Mouse (Mus musculus) limb, embryonic 15.5 days (tissue): ENCODE results near the gene Fbxl4. TPM values are rescaled to one million over a fixed set of nuclear protein-coding genes. Genes with fewer than 3 reads are reported as not detected.
A peak's percentile ranks its signal among the peaks of the same experiment; 100 is the strongest.

Source experiments
- ATAC-seq: fragments of 200-750 bp; cut with Nextera tagmentation; 2 replicates; pipeline ENCODE4 v1.8.0; 2017; ENCODE audit warnings: low read depth, moderate TSS enrichment; ENCODE audit not compliant: insufficient number of reproducible peaks, low FRiP score, low TSS enrichment
- H3K27ac ChIP-seq: fragments of 300-500 bp; sonication (generic); 2 replicates; pipeline ENCODE4 v1.5.1; 2015; ENCODE audit warnings: moderate library complexity, mild to moderate bottlenecking, inconsistent platforms
- H3K27me3 ChIP-seq: fragments of 300-500 bp; sonication (generic); 2 replicates; pipeline ENCODE4 v1.6.1; 2015; ENCODE audit warnings: inconsistent platforms
- H3K36me3 ChIP-seq: fragments of 300-500 bp; sonication (generic); 2 replicates; pipeline ENCODE4 v1.6.1; 2015; ENCODE audit warnings: inconsistent platforms
- H3K4me1 ChIP-seq: fragments of 300-500 bp; sonication (generic); 2 replicates; pipeline ENCODE4 v1.6.1; 2015; ENCODE audit warnings: inconsistent platforms
- H3K4me2 ChIP-seq: fragments of 300-500 bp; sonication (generic); 2 replicates; pipeline ENCODE4 v1.6.1; 2015; ENCODE audit warnings: mild to moderate bottlenecking, inconsistent platforms
- H3K4me3 ChIP-seq: fragments of 300-500 bp; sonication (generic); 2 replicates; pipeline ENCODE4 v1.5.1; 2015; ENCODE audit warnings: mild to moderate bottlenecking, inconsistent platforms
- H3K9ac ChIP-seq: fragments of 300-500 bp; sonication (generic); 2 replicates; pipeline ENCODE4 v1.6.1; 2015; ENCODE audit warnings: inconsistent platforms
- H3K9me3 ChIP-seq: fragments of 300-500 bp; sonication (generic); 2 replicates; pipeline ENCODE4 v1.6.1; 2016; ENCODE audit warnings: inconsistent platforms
- WGBS: fragments of 180-500 bp; shearing (Covaris S2); methylation state at CpG from one replicate; pipeline ENCODE4 v1.1.7; 2015; 5-methylcytosine and 5-hydroxymethylcytosine counted together
- polyA plus RNA-seq: library from polyadenylated mRNA; unstranded; fragments of >200 nt; fragmentation: Nextera tagmentation; extraction: Ambion mirVana; gene quantifications from 2 replicates; pipeline ENCODE4 v1.2.1, GENCODE M21; 2015

The Fbxl4 gene
- polyA plus RNA-seq, 1 experiment from 2014 or later = 14.2 TPM

DNA sequence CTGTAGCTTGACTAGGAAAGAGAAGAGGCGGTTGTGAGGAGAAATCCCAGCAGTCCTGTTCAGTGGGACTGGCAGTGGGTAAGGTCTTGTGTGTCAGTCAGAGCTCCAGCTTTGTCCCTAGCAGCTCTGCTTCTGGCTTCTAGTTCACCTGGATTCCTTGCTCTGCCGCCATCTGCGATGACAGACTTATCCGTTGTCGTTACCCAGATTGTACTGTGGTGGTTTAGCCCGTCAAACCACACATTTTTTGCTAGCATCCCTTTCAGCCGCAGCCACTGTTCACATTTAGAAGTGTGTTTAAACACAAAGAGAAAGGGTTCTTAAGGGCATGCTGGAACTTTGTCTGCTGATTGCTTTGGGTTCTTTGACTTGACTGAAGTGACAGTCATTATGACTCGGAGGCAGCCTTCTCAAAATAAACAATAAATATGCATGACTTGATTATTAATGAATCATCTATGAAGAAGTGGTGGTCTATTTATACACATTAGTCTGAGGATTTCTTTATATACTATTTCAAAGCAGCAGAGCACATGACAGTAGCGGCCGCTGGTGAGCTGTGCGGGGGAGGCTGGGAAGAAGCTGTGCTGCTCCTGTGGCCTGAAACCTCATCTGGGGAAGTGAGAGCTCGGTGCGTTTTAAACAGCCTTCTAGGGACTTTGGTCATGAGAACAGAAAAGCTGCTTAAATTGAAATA lies 35.6 kb downstream of the Fbxl4 start:
- peaks cover 11% of the 10 kb centered on the region; the same call in 1 of the 2 replicates for H3K36me3 ChIP-seq
- H3K4me2 ChIP-seq = no peak overlapping the region
- H3K4me1 ChIP-seq = no peaks in the 10 kb centered on the region
- no peak overlapping the region for H3K9ac ChIP-seq
- H3K4me3 ChIP-seq = no peak overlapping the region
- no peak for ATAC-seq
- 76% methylated on average over 13 of the region's 13 CpGs for WGBS
- H3K9me3 ChIP-seq = no peaks in the 10 kb centered on the region
- no peak overlapping the region for H3K27ac ChIP-seq
- H3K27me3 ChIP-seq = no peaks in the 10 kb centered on the region

GRCm38 (mm10) chr4:22395404-22395803 lies 38.1 kb downstream of the Fbxl4 start:
- no peak overlapping the region for H3K4me2 ChIP-seq
- no peak overlapping the region for H3K9ac ChIP-seq
- H3K9me3 ChIP-seq = no peaks in the 10 kb centered on the region
- H3K27ac ChIP-seq = no peak overlapping the region
- H3K4me3 ChIP-seq = no peak overlapping the region
- H3K36me3 ChIP-seq = peaks cover 21% of the 10 kb centered on the region
- 74% methylated on average over 2 of the region's 2 CpGs for WGBS
- no peaks in the 10 kb centered on the region for H3K27me3 ChIP-seq
- ATAC-seq = no peak
- H3K4me1 ChIP-seq = no peaks in the 10 kb centered on the region

GRCm38 (mm10) chr4:22396484-22397000 lies 39.2 kb downstream of the Fbxl4 start:
- Histone ChIP-seq H3K4me2 (no peak overlapping the region), H3K27ac (no peak overlapping the region), H3K9ac (no peak overlapping the region), H3K27me3 (no peaks in the 10 kb centered on the region), H3K4me3 (no peak overlapping the region), H3K9me3 (no peaks in the 10 kb centered on the region), H3K4me1 (no peaks in the 10 kb centered on the region), H3K36me3 (peaks cover 28% of the 10 kb centered on the region)
- ATAC-seq = no peak
- 100% methylated on average over 1 of the region's 1 CpGs for WGBS

DNA sequence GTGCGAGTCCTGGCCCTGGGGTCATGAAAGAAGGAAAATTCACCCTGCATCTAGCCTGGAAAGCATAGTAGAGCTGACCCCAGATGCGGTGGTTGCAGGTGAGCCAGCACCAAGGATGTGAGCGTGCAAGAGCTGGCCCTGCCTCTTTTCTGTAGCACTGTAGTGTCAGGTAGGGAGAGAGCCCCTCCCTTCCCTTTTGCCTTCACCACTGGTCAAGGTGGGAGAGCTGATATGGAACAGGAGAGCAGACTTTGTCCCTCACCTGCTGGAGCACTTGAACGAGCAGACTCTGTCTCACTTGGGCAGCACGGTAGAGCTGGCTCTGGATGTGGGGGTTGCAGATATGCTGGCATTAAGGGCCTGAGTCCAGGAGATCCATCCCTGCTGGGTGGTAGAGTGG lies 39.7 kb downstream of the Fbxl4 start:
- no peak for ATAC-seq
- Histone ChIP-seq H3K4me1 (no peaks in the 10 kb centered on the region), H3K27me3 (no peaks in the 10 kb centered on the region), H3K4me3 (no peak overlapping the region), H3K27ac (no peak overlapping the region), H3K4me2 (no peak overlapping the region), H3K9ac (no peak overlapping the region), H3K9me3 (no peaks in the 10 kb centered on the region), H3K36me3 (peaks cover 30% of the 10 kb centered on the region)
- WGBS = 90% methylated on average over 5 of the region's 5 CpGs

- Histone ChIP-seq H3K9ac (no peak overlapping the region), H3K9me3 (no peaks in the 10 kb centered on the region), H3K4me1 (no peaks in the 10 kb centered on the region), H3K27ac (no peak overlapping the region), H3K4me2 (no peak overlapping the region), H3K4me3 (no peak overlapping the region), H3K36me3 (peaks cover 26% of the 10 kb centered on the region), H3K27me3 (no peaks in the 10 kb centered on the region)
- 76% methylated on average over 3 of the region's 3 CpGs for WGBS
- ATAC-seq = no peak
Observed at GRCm38 (mm10) chr4:22402032-22402431, 44.7 kb downstream of the Fbxl4 start.

GRCm38 (mm10) chr4:22402930-22403329 lies 45.6 kb downstream of the Fbxl4 start:
- peaks cover 26% of the 10 kb centered on the region for H3K36me3 ChIP-seq
- no peak for ATAC-seq
- H3K4me3 ChIP-seq = no peak overlapping the region
- no peak overlapping the region for H3K4me2 ChIP-seq
- H3K4me1 ChIP-seq = no peaks in the 10 kb centered on the region
- no peaks in the 10 kb centered on the region for H3K27me3 ChIP-seq
- H3K27ac ChIP-seq = no peak overlapping the region
- H3K9ac ChIP-seq = no peak overlapping the region
- WGBS = 88% methylated on average over 10 of the region's 10 CpGs
- H3K9me3 ChIP-seq = no peaks in the 10 kb centered on the region

DNA sequence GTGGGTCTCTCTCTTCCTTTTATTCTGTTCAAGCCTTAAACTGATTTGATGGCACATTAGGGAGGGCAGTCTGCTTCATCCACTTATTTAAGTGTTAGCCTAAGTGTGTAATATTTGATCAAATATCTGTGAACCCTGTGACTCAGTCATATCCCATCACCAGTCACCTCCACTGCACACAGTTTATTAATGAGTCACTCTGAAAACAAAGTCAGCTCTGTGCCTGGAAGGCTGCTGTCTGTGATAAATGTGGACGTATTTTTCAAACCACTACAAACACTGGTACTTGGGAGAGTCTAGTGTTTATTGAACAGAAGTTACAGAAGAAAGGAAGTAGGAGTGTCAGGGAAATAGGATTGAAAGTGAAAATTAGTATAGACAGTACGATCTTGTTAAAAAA lies 63.3 kb downstream of the Fbxl4 start:
- ATAC-seq = no peak
- Histone ChIP-seq H3K27ac (no peak overlapping the region), H3K36me3 (peaks cover 14% of the 10 kb centered on the region), H3K4me2 (no peak overlapping the region), H3K9me3 (no peaks in the 10 kb centered on the region), H3K27me3 (no peaks in the 10 kb centered on the region), H3K4me3 (no peak overlapping the region), H3K9ac (no peak overlapping the region), H3K4me1 (no peaks in the 10 kb centered on the region)
- WGBS = 70% methylated on average over 2 of the region's 2 CpGs

DNA sequence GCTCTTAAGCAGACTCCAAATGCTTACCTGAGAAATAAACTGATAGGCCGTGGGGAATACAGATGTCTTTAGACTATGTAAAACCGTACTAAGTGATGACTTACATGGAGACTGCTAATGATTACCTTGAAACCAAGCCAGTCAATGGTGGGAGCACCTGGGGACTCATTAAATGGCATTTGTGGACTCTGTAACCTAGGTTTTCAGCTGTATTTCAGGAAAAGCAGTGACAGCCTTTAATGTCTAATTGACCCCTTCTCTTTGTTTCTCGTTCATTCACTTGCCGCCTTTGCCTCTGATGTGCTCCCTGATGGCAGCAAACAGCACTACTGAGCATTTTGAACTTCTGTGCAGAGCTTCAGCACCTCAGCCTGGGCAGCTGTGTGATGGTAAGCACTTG lies 65.1 kb downstream of the Fbxl4 start:
- H3K36me3 ChIP-seq = peaks cover 14% of the 10 kb centered on the region
- 73% methylated on average over 4 of the region's 4 CpGs for WGBS
- H3K27me3 ChIP-seq = no peaks in the 10 kb centered on the region
- H3K27ac ChIP-seq = no peak overlapping the region
- H3K4me3 ChIP-seq = no peak overlapping the region
- no peak overlapping the region for H3K4me2 ChIP-seq
- H3K4me1 ChIP-seq = no peaks in the 10 kb centered on the region
- H3K9ac ChIP-seq = no peak overlapping the region
- no peak for ATAC-seq
- no peaks in the 10 kb centered on the region for H3K9me3 ChIP-seq

GRCm38 (mm10) chr4:22428150-22428549 lies 70.8 kb downstream of the Fbxl4 start:
- ATAC-seq = no peak
- Histone ChIP-seq H3K27ac (no peak overlapping the region), H3K36me3 (peaks cover 11% of the 10 kb centered on the region), H3K4me1 (no peaks in the 10 kb centered on the region), H3K4me2 (no peak overlapping the region), H3K4me3 (no peak overlapping the region), H3K9me3 (no peaks in the 10 kb centered on the region), H3K27me3 (no peaks in the 10 kb centered on the region), H3K9ac (no peak overlapping the region)
- 87% methylated on average over 3 of the region's 3 CpGs for WGBS

DNA sequence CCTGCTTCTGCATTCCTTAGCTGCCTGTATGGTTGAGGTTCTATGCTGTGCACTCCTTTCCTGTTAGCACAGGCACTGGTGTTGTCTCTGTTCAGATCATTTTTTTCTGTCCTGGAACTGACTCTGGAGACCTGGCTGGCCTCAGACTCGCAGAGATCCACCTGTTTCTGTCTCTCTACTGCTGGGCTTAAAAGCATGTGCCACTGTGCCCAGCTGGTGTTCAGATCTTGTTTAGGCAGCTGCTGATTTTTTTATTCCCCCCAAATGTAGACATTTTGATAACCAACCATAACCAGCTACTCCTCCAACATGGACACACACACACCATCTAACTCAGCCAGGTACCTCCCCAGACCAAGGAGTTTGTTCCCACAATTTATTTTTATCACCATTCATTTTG lies 112.2 kb downstream of the Fbxl4 start:
- no peak for ATAC-seq
- Histone ChIP-seq H3K9me3 (no peaks in the 10 kb centered on the region), H3K36me3 (no peaks in the 10 kb centered on the region), H3K27me3 (0 out of 2 replicates have a peak, but pooled peaks cover 3% of the 10 kb centered on the region), H3K4me1 (no peaks in the 10 kb centered on the region), H3K9ac (no peak overlapping the region), H3K4me3 (no peak overlapping the region), H3K4me2 (no peak overlapping the region), H3K27ac (no peak overlapping the region)
- WGBS = 89% methylated on average over 1 of the region's 1 CpGs

DNA sequence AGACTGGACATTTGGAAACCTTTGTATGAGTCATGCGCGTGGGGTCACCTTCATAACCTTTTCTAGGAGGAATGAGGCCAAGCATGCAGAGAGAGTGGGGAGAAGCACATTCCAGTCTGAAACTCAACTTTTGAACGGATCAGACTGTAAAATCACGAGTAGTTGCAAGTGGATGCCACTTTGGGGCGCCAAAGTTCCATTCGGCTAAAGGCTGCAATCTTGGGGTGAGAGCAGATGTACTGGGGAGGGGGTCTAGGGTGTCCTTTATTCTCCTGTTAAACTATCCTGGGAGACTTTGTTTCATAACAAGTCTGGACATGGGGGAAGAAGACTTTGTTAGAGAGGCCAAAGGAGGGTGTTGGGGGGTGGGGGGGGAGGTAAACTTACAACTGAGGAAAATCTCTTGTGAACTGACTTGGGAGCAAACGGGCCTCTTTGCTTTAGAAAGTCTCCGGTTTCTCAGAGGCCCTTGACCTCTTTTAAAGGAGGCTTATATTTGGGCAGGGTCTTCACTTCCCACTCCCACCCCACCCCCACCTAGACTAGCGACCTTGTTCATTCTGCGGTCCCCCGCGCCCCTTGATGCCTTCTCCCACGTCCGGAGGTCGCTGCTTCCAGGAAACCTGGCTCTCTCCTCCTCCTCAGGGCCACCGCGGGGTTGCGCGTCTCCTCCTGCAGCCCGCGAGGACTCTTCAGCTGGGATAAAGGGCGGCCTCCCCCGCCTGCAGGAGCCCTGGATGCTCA lies 119.8 kb downstream of the Fbxl4 start:
- Histone ChIP-seq H3K36me3 (no peaks in the 10 kb centered on the region), H3K9me3 (no peaks in the 10 kb centered on the region), H3K27me3 (peaks cover 74% of the 10 kb centered on the region), H3K9ac (no peak overlapping the region), H3K27ac (no peak overlapping the region), H3K4me3 (peak overlapping the region; percentile 39), H3K4me1 (peaks cover 21% of the 10 kb centered on the region), H3K4me2 (peak overlapping the region; percentile 70)
- no peak for ATAC-seq
- 2% methylated on average over 21 of the region's 23 CpGs for WGBS

DNA sequence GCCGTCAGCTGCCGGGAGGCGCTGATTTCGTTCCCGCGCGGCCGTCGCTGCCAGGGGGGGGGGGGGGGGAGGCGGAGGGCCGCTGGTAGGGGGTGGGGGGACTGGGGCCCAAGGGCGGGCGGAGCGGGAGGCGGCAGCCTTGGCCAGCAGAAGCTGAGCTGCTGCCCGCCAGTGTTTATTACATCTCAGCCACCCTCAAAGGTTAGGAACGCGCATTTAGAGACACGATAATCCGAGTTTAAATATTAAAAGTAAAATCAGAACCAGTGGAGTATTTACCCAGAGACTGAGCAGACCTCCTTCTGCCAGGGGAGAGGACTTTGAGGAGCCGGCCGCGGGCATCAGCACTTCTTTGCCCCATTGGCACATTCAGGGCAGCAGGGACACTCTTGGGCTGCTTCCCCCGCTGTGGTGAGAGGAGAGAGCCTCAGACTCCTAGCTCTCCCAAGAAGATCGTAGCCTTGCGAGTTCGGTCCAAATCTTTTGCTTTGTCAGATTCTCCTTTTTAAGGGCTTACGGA lies 120.4 kb downstream of the Fbxl4 start:
- no peaks in the 10 kb centered on the region for H3K9me3 ChIP-seq
- peak overlapping the region; percentile 70 for H3K4me2 ChIP-seq
- no peak overlapping the region for H3K9ac ChIP-seq
- H3K27ac ChIP-seq = no peak overlapping the region
- under 1% methylated on average over 16 of the region's 28 CpGs for WGBS
- no peaks in the 10 kb centered on the region for H3K36me3 ChIP-seq
- peaks cover 79% of the 10 kb centered on the region for H3K27me3 ChIP-seq
- H3K4me3 ChIP-seq = peak overlapping the region; percentile 39
- no peak for ATAC-seq
- H3K4me1 ChIP-seq = peaks cover 21% of the 10 kb centered on the region
